Mouse (Mus musculus) gastrocnemius, postnatal 36 days (tissue): ENCODE data around the gene Tnni3. TPM values are rescaled to one million over a fixed set of nuclear protein-coding genes. Genes with fewer than 3 reads are reported as not detected.
A peak's percentile ranks its signal among the peaks of the same experiment; 100 is the strongest.

Experiments used
- DNase-seq, 2 experiments: peaks; one replicate each; pipeline ENCODE4 v3.0.0; 2022
- intact Hi-C: fragments of 180-260 bp; cut with DNase I; formaldehyde crosslinking; loops from one replicate; pipeline ENCODE4 v1.15.1; 2025
- total RNA-seq, 2 experiments: library from RNA; stranded (reverse); gene quantifications; 2 replicates each; pipeline ENCODE4 v1.2.3; 2021

The Tnni3 gene
- total RNA-seq, 2 experiments from 2014 or later: 0.44 to 0.64 TPM

DNA sequence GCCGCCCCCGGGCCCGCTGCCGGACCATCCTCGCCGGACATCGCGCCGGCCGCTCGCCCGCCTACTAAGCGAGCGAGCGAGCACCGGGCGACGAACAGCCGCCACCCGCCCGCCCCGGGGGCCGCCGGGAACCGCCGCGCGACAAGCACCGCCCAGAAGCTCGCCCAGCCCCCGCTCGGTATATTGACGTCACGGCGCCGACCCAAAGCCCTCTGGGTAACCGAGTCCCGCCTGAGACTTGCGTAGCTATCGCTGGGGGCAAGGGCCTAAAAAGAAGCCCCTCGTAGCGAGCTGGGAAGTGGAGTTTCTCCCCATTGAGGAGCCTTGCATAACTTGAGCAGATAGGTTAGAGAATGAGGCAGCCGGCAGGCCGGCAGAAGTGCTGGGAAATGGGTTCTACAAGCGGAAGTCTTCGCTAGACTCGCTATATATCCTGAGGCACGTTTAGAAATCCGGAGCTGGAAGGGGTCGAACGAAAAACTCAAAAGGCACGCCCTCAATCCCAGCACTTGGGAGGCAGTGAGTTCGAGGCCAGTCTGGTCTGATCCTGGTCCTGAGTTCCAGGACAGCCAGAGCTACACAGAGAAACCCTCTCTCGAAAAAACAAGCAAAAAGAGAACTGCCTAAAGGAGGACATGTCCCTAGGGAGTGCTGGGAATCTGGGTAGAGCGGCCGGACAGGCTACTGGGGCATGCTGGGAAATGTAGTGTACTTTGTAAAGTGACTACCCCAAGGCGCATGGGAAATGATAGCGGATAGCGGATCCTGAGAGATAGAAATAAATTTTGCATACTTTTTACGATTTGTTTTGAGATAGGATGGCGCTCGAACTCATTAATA is 22.3 kb downstream of the Tnni3 start, which contains the start of gene Ppp1r12c:
Gene Ppp1r12c (minus strand): TSS at position 123 of the 840 bp plus-strand sequence.
- intact Hi-C loops: loop anchor here (10.0 kb wide), 1 partner anchor 357 kb away; no protein-coding TSS in a partner anchor
- peak; percentile 91 to 94 for DNase-seq

DNA sequence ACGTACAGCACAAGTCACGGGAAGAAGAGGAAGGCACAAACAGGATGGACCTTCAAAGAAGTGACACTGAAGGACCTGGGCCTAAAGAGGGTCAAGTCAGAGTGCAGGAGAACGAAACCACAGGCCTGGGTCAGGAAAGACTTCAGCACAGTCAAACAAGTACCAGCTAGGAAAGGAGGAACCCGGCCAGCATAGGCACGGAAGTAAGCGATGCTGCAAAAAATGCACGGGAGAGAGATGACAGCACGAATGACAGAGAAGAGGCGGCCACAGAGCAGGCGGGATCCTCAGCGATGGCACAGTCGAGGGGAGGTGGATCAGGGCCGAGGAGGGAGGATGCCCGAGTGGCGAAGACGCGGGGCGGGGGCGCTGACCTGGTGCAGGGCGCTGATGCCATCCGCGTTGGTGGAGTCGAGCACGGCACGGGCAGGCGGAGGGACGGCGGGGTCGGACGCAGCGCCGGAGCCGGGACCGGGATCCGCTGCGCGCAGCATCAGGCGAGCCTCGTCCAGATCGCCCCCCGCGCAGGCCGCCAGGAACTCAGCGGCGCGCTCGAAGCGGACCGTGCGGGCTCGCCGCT is 23.0 kb downstream of the Tnni3 start:
- intact Hi-C loops: loop anchor here (10.0 kb wide), 1 partner anchor 356 kb away; no protein-coding TSS in a partner anchor
- peak in 1 of 2 experiments; percentile 46 for DNase-seq

- no peak for DNase-seq
- intact Hi-C loops: no loop called here
Observed at GRCm38 (mm10) chr7:4499034-4499433, 25.0 kb downstream of the Tnni3 start.

- peak; percentile 52 to 69 for DNase-seq
- intact Hi-C loops: no loop called here
Observed at GRCm38 (mm10) chr7:4498251-4498650, 25.8 kb downstream of the Tnni3 start.

- intact Hi-C loops: no loop called here
- DNase-seq: no peak
Observed at GRCm38 (mm10) chr7:4497271-4497903, 26.6 kb downstream of the Tnni3 start.

DNA sequence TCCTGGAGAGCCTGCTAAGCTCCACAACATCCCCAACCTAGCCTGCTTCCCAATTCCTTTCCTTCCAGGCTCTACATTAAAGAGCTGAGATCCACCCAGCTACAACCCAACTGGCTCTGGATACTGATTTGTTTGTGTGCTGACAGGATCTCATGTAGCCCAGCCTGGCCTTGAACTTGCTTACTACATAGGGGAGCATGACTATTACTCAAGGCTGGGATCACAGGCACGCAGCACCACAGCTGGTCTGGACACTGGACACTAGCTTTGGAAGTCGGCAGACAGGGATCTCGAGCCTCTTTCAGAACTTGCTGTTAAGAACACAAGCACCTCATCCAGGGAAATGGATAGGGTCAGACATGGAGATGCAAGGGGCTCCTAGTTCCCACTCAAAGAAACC is 27.6 kb downstream of the Tnni3 start:
- no peak for DNase-seq
- intact Hi-C loops: no loop called here

DNA sequence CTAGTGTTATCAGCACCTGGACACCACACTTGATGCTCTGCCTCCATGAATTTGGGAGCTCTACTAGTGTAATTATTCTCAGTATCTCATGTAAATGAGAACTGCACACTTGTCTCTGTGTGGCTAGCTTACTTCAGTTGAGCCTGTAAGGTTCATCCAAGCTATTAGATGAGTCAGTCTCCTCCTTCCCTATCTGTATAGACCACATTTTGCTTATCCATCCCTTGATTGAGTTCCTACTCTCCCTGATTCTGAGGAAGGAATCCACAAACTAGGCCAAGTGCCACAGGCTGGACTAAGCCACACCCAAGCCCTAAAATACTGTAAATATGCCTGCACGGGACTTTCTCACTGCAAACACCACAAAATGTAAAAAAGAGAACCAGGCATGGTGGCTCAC is 30.0 kb downstream of the Tnni3 start:
- no peak for DNase-seq
- intact Hi-C loops: no loop called here

GRCm38 (mm10) chr7:4492284-4493224 is 31.5 kb downstream of the Tnni3 start:
- no peak for DNase-seq
- intact Hi-C loops: no loop called here

DNA sequence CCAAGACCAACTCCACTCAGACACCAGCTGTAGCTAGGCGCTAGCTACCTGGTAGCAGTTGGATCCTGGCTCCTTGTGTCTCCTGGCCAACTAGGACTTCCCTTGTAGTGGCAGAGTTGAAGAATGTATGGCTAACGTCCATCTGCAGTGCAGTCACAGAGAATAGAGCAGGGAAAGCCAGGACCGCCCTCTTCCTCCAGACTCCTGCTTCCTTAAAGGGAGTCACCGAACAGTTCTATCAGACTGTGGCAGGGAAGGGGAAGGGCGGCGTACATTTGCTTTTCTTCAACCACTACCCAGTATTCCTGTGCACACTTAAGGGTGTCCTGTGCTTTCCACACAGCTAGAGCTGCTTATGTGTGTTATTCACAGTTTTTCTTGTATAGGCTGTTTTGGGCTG is 32.7 kb downstream of the Tnni3 start:
- intact Hi-C loops: no loop called here

DNA sequence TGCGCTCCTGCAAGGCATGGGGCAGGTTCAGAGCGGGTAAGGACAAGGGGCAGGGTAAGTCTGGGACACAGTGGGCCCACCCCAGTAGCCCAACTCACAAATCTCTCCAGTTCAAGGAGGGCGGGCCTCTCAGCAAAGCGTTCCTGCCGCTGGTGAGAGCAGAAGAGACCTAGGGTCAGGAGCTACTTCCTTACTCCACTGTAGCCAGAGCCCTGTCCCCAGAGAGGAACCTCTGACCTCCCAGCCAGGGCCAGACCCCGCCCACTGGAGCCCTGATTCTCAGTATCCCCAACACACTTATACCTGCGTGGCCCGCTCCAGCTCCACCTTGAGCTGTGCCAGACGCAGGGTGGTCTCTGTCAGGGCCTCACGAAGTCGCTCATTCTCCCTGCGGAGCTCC is 41.7 kb downstream of the Tnni3 start:
- DNase-seq: no peak
- intact Hi-C loops: no loop called here

More for the DNA sequence above, 32.7 kb downstream of the Tnni3 start:
- no peak for DNase-seq

DNA sequence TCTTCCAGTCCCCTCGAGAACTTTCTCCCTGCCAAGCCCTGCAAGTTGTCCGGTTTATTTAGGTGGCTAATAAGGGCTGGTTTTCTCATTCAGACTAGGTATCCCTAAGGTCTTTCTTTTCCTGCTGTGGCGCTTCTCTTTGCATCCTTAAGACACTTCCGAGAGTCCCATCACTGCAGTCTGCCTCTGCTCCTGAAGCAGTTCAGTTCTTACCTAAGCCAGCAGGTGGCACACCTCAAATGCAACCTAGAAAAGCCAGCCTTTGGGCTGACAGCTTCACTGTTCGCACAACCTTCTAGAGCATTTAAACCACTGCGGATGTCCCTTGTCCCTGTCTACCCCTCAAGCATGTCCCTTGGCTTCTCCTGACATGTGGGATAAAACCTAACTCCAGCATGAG is 44.4 kb downstream of the Tnni3 start:
- DNase-seq: no peak
- intact Hi-C loops: no loop called here

DNA sequence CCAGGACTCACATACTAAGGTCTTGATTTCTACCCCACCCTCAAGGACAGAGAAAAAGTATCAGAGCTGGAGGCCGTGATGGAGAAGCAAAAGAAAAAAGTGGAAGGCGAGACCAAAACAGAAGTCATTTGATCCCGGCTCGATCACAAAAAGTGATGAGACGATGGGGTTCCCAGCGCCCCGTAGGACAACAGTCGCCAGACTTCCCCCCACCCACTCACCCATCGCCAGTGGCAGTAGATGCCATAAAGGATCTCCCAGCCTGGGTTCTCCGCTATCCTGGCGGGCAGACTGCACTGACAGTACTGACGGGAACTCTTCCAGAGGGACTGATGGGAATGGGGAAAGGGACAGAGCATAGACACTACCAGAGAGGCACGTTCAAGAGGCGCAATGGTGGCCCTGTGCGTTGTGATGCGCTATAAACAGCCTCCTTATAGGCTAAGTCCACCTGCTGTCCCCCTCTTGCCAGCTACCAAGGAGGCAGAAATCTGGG is 45.2 kb downstream of the Tnni3 start:
- DNase-seq: no peak
- intact Hi-C loops: no loop called here

GRCm38 (mm10) chr7:4478021-4478795 is 45.8 kb downstream of the Tnni3 start:
- intact Hi-C loops: no loop called here
- peak; percentile 65 to 70 for DNase-seq

GRCm38 (mm10) chr7:4473940-4474339 is 50.1 kb downstream of the Tnni3 start:
- intact Hi-C loops: no loop called here
- DNase-seq: no peak

DNA sequence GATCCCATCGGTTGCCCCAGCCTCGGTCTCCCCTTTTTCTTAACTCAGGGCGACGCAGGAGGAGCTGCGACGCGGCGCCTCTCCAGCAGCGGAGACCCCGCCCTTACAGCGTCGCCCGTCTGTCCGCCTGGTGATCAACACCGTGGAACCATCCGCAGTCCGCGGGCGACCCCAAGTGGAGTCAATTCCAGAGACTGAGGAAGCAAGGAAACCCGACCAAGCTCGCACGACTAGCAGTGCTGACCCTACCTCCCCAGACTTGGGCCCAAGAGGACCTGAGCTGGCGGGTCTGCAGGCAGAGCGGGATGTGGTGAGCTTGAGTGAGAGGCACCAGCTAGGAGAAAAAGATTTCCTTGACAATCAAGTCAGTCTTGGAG is 52.9 kb downstream of the Tnni3 start:
- intact Hi-C loops: no loop called here
- peak; percentile 70 to 75 for DNase-seq

DNA sequence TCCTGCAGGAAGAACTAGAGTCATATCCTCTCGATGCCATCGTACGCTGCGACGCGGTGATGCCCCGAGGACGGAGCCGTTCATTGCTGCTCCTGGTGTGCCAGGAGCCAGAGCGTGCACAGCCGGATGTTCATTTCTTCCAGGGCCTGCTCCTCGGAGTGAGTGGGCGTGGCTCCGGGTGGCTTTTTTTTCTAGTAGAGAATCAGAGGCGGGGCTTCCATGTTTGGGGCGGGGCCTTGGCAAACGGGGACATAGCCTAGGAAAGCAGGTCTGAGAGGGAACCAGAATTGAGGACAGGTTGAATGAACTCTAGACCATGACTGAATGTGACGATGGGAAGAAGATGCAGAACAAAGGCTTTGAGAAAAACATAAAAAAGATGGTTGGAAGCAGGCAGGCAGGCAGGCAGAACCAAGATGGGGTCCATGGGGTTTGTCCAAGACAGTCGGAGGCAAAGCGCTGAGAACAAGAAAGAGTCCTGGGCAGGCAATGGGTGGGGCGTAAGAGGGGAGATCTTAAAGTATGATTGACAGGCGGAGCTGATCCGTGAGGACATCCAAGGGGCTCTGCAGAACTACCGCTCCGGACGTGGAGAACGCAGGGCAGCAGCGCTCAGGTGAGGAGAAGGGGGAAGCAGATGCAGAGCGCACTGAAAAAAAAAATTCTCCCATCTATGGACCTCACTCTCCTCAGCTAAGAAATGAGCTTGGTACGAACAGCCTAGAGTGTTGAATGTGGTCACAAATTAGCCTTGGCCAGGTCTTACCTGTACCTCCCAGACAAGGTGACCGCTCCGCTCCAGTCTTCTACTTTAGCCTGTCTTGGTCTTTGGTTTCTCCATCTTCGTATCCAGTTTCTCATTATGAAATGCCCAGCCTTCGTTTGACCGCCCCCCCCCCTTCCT is 53.5 kb downstream of the Tnni3 start:
- DNase-seq: peak in 1 of 2 experiments; percentile 39
- intact Hi-C loops: no loop called here
